ENCODE assay signal across 18 mouse cellular contexts in genomic region chr5:25869880-25870279, GRCm38 (mm10).
A peak's percentile ranks its signal among the peaks of the same experiment; 100 is the strongest.
DNase-seq lines count a peak whose midpoint lies in the region; ATAC-seq lines count a peak whose summit lies in the region.
"Had no signal": no experiment of that assay in that cellular context is flagged by ENCODE, and none has a peak within 500 bp of the region (broad histone marks: within the 10 kb centered on the region; RNA-seq: fewer than 3 reads in every experiment).

No protein-coding gene starts in this region.

- no peak overlapping the region for H3K4me2 ChIP-seq in hindbrain, embryonic 13.5 days
- no peak overlapping the region for H3K4me2 ChIP-seq in forebrain, embryonic 11.5 days (ENCODE audit: low read depth, low read length, severe bottlenecking)
- H3K4me2 ChIP-seq in hindbrain, embryonic 14.5 days (replicated peaks) = no peak overlapping the region
- H3K4me2 ChIP-seq in midbrain, embryonic 15.5 days = no peak overlapping the region
- H3K4me2 ChIP-seq: heart, embryonic 13.5 days; liver, embryonic 11.5 days; lung, embryonic 15.5 days had no signal

- no peak overlapping the region for H3K9ac ChIP-seq in hindbrain, embryonic 13.5 days
- H3K9ac ChIP-seq in forebrain, embryonic 11.5 days (ENCODE audit: low read length) = no peak overlapping the region
- no peak overlapping the region for H3K9ac ChIP-seq in hindbrain, embryonic 14.5 days
- H3K9ac ChIP-seq in midbrain, embryonic 15.5 days = no peak overlapping the region
- H3K9ac ChIP-seq: heart, embryonic 13.5 days; lung, embryonic 15.5 days had no signal

- 65% methylated on average over 8 of the region's 8 CpGs for WGBS in hindbrain, embryonic 13.5 days
- WGBS in hindbrain, embryonic 10.5 days = 80% methylated on average over 8 of the region's 8 CpGs
- WGBS in forebrain, embryonic 11.5 days = 69% methylated on average over 8 of the region's 8 CpGs
- 57% methylated on average over 8 of the region's 8 CpGs for whole genome bisulfite sequencing in hindbrain, embryonic 14.5 days
- 58% methylated on average over 8 of the region's 8 CpGs for WGBS in midbrain, embryonic 15.5 days

- H3K4me3 ChIP-seq in hindbrain, embryonic 13.5 days = no peak overlapping the region
- H3K4me3 ChIP-seq in hindbrain, embryonic 10.5 days = no peak overlapping the region
- no peak overlapping the region for H3K4me3 ChIP-seq in forebrain, embryonic 11.5 days (ENCODE audit: low read depth, low read length)
- no peak overlapping the region for H3K4me3 ChIP-seq in hindbrain, embryonic 14.5 days (replicated peaks; ENCODE audit: low read length)
- H3K4me3 ChIP-seq in midbrain, embryonic 15.5 days = no peak overlapping the region
- H3K4me3 ChIP-seq: heart, embryonic 13.5 days; lung, embryonic 15.5 days had no signal

- H3K36me3 ChIP-seq in hindbrain, embryonic 13.5 days = no peaks in the 10 kb centered on the region
- H3K36me3 ChIP-seq in hindbrain, embryonic 10.5 days = no peaks in the 10 kb centered on the region
- H3K36me3 ChIP-seq in forebrain, embryonic 11.5 days (ENCODE audit: control insufficient read depth, insufficient read depth, low read length) = no peaks in the 10 kb centered on the region
- H3K36me3 ChIP-seq in hindbrain, embryonic 14.5 days (replicated peaks; ENCODE audit: control insufficient read depth, insufficient read depth) = no peaks in the 10 kb centered on the region
- H3K36me3 ChIP-seq in midbrain, embryonic 15.5 days (replicated peaks) = no peaks in the 10 kb centered on the region
- H3K36me3 ChIP-seq: heart, embryonic 13.5 days; lung, embryonic 15.5 days had no signal

- peaks cover 15% of the 10 kb centered on the region for H3K4me1 ChIP-seq in hindbrain, embryonic 13.5 days (replicated peaks)
- no peaks in the 10 kb centered on the region for H3K4me1 ChIP-seq in hindbrain, embryonic 10.5 days (replicated peaks)
- H3K4me1 ChIP-seq in forebrain, embryonic 11.5 days (replicated peaks; ENCODE audit: control insufficient read depth, insufficient read depth, low read length) = no peaks in the 10 kb centered on the region
- H3K4me1 ChIP-seq in hindbrain, embryonic 14.5 days (replicated peaks; ENCODE audit: control insufficient read depth, insufficient read depth, low read length) = no peaks in the 10 kb centered on the region; the same call in 1 of the 2 replicates
- peaks cover 22% of the 10 kb centered on the region; the same call in 1 of the 2 replicates for H3K4me1 ChIP-seq in midbrain, embryonic 15.5 days
- H3K4me1 ChIP-seq: lung, embryonic 15.5 days had no signal

- ATAC-seq in hindbrain, embryonic 13.5 days (ENCODE audit: low FRiP score) = peak; percentile 38; the same call in 1 of the 2 replicates
- peak; percentile 61; the same call in 1 of the 2 replicates for ATAC-seq in forebrain, embryonic 11.5 days (replicated peaks; ENCODE audit: low FRiP score)
- peak; percentile 61 for ATAC-seq in hindbrain, embryonic 14.5 days (ENCODE audit: low FRiP score)
- ATAC-seq in midbrain, embryonic 15.5 days (replicated peaks) = no peak
- ATAC-seq: intestine, embryonic 16.5 days had no signal

- H3K27me3 ChIP-seq in hindbrain, embryonic 13.5 days = no peaks in the 10 kb centered on the region
- H3K27me3 ChIP-seq in hindbrain, embryonic 10.5 days (ENCODE audit: insufficient read depth, poor library complexity, severe bottlenecking) = no peaks in the 10 kb centered on the region
- H3K27me3 ChIP-seq in forebrain, embryonic 11.5 days (ENCODE audit: control insufficient read depth, insufficient read depth, low read length) = no peaks in the 10 kb centered on the region
- H3K27me3 ChIP-seq in hindbrain, embryonic 14.5 days (ENCODE audit: control insufficient read depth, insufficient read depth, low read length) = no peaks in the 10 kb centered on the region
- no peaks in the 10 kb centered on the region for H3K27me3 ChIP-seq in midbrain, embryonic 15.5 days (replicated peaks)
- H3K27me3 ChIP-seq: heart, embryonic 13.5 days; lung, embryonic 15.5 days had no signal

- H3K27ac ChIP-seq in hindbrain, embryonic 13.5 days = peak overlapping the region; percentile 78
- no peak overlapping the region for H3K27ac ChIP-seq in hindbrain, embryonic 10.5 days
- no peak overlapping the region for H3K27ac ChIP-seq in forebrain, embryonic 11.5 days (ENCODE audit: low read depth, low read length)
- peak overlapping the region; percentile 71 for H3K27ac ChIP-seq in hindbrain, embryonic 14.5 days
- H3K27ac ChIP-seq in midbrain, embryonic 15.5 days = peak overlapping the region; percentile 27
- H3K27ac ChIP-seq: heart, embryonic 13.5 days; lung, embryonic 15.5 days; macrophage had no signal

- intact Hi-C loops in left cerebral cortex, postnatal 4 days (cut with DNase I) = no loop called here

- H3K9me3 ChIP-seq in hindbrain, embryonic 13.5 days = no peaks in the 10 kb centered on the region
- no peaks in the 10 kb centered on the region for H3K9me3 ChIP-seq in hindbrain, embryonic 10.5 days
- no peaks in the 10 kb centered on the region for H3K9me3 ChIP-seq in forebrain, embryonic 11.5 days (ENCODE audit: control insufficient read depth, low read length)
- H3K9me3 ChIP-seq in hindbrain, embryonic 14.5 days (ENCODE audit: control insufficient read depth, low read length) = no peaks in the 10 kb centered on the region
- H3K9me3 ChIP-seq in midbrain, embryonic 15.5 days = no peaks in the 10 kb centered on the region
- H3K9me3 ChIP-seq: heart, embryonic 13.5 days; lung, embryonic 15.5 days had no signal

- DNase-seq in hindbrain, embryonic 10.5 days (ENCODE audit: low spot score) = no peak
- no peak for DNase-seq in forebrain, embryonic 11.5 days (ENCODE audit: low spot score)
- no peak for DNase-seq in hindbrain, embryonic 14.5 days (ENCODE audit: low spot score)
- no peak for DNase-seq in left cerebral cortex, postnatal 4 days
- DNase-seq in thymus, adult 18-20 months = no peak
- DNase-seq in cerebellum, adult 9-11 months = no peak
- DNase-seq: adrenal gland, adult 2 months; cerebellum, adult 11 months; heart, postnatal 36 days; kidney, postnatal 10 days; right cerebral cortex, adult 18-20 months had no signal

Comparison
In these comparisons a context has a peak if more than half of its experiments do, and no peak if none do; other contexts are left out.
1. H3K27ac ChIP-seq: peak in hindbrain, embryonic 13.5 days (single experiment), hindbrain, embryonic 14.5 days (single experiment) and midbrain, embryonic 15.5 days (single experiment); none in hindbrain, embryonic 10.5 days (single experiment) and forebrain, embryonic 11.5 days (single experiment).